Mouse (Mus musculus) cerebellum, adult 8-10 months (tissue): Measurements from ENCODE around the gene Slc35c2.
A peak's percentile ranks its signal among the peaks of the same experiment; 100 is the strongest.

Source experiments
- DNase-seq: peaks from one replicate; pipeline ENCODE4 v3.0.0; 2022

Gene Slc35c2

GRCm38 (mm10) chr2:165273589-165273988 lies 14.1 kb downstream of the Slc35c2 start:
- no peak for DNase-seq

GRCm38 (mm10) chr2:165271326-165271725 lies 16.3 kb downstream of the Slc35c2 start:
- DNase-seq, result no peak

- DNase-seq, result no peak
Observed at GRCm38 (mm10) chr2:165270858-165271257, 16.8 kb downstream of the Slc35c2 start.

GRCm38 (mm10) chr2:165266739-165267138 lies 20.9 kb downstream of the Slc35c2 start:
- no peak for DNase-seq

GRCm38 (mm10) chr2:165263861-165264260 lies 23.8 kb downstream of the Slc35c2 start:
- DNase-seq, result no peak

GRCm38 (mm10) chr2:165262274-165262990 lies 25.2 kb downstream of the Slc35c2 start:
- DNase-seq, result no peak

GRCm38 (mm10) chr2:165259859-165260258 lies 27.8 kb downstream of the Slc35c2 start:
- no peak for DNase-seq

- DNase-seq, result no peak
Observed at GRCm38 (mm10) chr2:165258321-165258720, 29.3 kb downstream of the Slc35c2 start.

GRCm38 (mm10) chr2:165257151-165257834 lies 30.4 kb downstream of the Slc35c2 start:
- no peak for DNase-seq

GRCm38 (mm10) chr2:165256213-165256612 lies 31.5 kb downstream of the Slc35c2 start:
- no peak for DNase-seq

- DNase-seq, result no peak
Observed at GRCm38 (mm10) chr2:165253867-165254266, 33.8 kb downstream of the Slc35c2 start.

- peak; percentile 52 for DNase-seq
Observed at GRCm38 (mm10) chr2:165253269-165253668, 34.4 kb downstream of the Slc35c2 start.

- DNase-seq, result no peak
Observed at GRCm38 (mm10) chr2:165252801-165253200, 34.9 kb downstream of the Slc35c2 start.

- DNase-seq, result peak; percentile 89
Observed at GRCm38 (mm10) chr2:165252381-165252780, 35.3 kb downstream of the Slc35c2 start.

GRCm38 (mm10) chr2:165250903-165251302 lies 36.8 kb downstream of the Slc35c2 start:
- DNase-seq, result no peak

- DNase-seq, result no peak
Observed at GRCm38 (mm10) chr2:165248967-165249366, 38.7 kb downstream of the Slc35c2 start.

- no peak for DNase-seq
Observed at GRCm38 (mm10) chr2:165246349-165246748, 41.3 kb downstream of the Slc35c2 start.

- peak; percentile 75 for DNase-seq
Observed at GRCm38 (mm10) chr2:165243122-165243720, 44.4 kb downstream of the Slc35c2 start.

GRCm38 (mm10) chr2:165242575-165242974 lies 45.1 kb downstream of the Slc35c2 start:
- DNase-seq, result no peak

GRCm38 (mm10) chr2:165241786-165242185 lies 45.9 kb downstream of the Slc35c2 start:
- DNase-seq, result no peak

- no peak for DNase-seq
Observed at GRCm38 (mm10) chr2:165240371-165240770, 47.3 kb downstream of the Slc35c2 start.

GRCm38 (mm10) chr2:165239533-165240144 lies 48.0 kb downstream of the Slc35c2 start:
- DNase-seq, result no peak

- DNase-seq, result no peak
Observed at GRCm38 (mm10) chr2:165238416-165239145, 49.1 kb downstream of the Slc35c2 start.
